In genomic region chr15:99456338-99456962, GRCm38 (mm10) we compare ENCODE assay signal across 8 mouse cellular contexts. TPM values are rescaled to one million over a fixed set of nuclear protein-coding genes. Genes with fewer than 3 reads are reported as not detected.
DNase-seq lines count a peak whose midpoint lies in the region; ATAC-seq and TF ChIP-seq lines count a peak whose summit lies in the region.

No protein-coding gene starts in this region.

- H3K79me2 ChIP-seq in macrophage (ENCODE audit: inconsistent target): peaks cover 36% of the 10 kb centered on the region; the same call in 1 of the 2 replicates

- peak overlapping the region; percentile 81 for H3K9ac ChIP-seq in kidney, postnatal 0 days (ENCODE audit: low read depth, low read length)
- peak overlapping the region; percentile 77 for H3K9ac ChIP-seq in hindbrain, embryonic 11.5 days (ENCODE audit: low read depth, low read length)

- no peak for DNase-seq in kidney, postnatal 0 days (ENCODE audit: low spot score)
- DNase-seq in kidney, adult 18-20 months: no peak
- no peak for DNase-seq in hindbrain, embryonic 11.5 days (ENCODE audit: low spot score)
- no peak for DNase-seq in layer of hippocampus, adult 9-11 months
- no peak for DNase-seq in spleen, postnatal 4 days (ENCODE audit: low spot score in 2 of 2)

- ATAC-seq in kidney, postnatal 0 days (replicated peaks; ENCODE audit: low FRiP score, low read depth): no peak
- ATAC-seq in hindbrain, embryonic 11.5 days (ENCODE audit: low FRiP score): no peak
- ATAC-seq in erythroid progenitor cell, adult 5-6 weeks (replicated peaks; ENCODE audit: low FRiP score, poor library complexity, severe bottlenecking): no peak

- H3K4me1 ChIP-seq in kidney, postnatal 0 days (replicated peaks; ENCODE audit: insufficient read depth, low read length): no peaks in the 10 kb centered on the region; the same call in 1 of the 2 replicates
- no peaks in the 10 kb centered on the region for H3K4me1 ChIP-seq in brown adipose tissue, adult 24 weeks (ENCODE audit: control insufficient read depth, insufficient read depth, insufficient read length, low read length)
- H3K4me1 ChIP-seq in hindbrain, embryonic 11.5 days (replicated peaks; ENCODE audit: control insufficient read depth, insufficient read depth, low read length): peaks cover 2% of the 10 kb centered on the region; the same call in 1 of the 2 replicates

- H3K9me3 ChIP-seq in kidney, postnatal 0 days (replicated peaks; ENCODE audit: low read length): no peaks in the 10 kb centered on the region
- H3K9me3 ChIP-seq in hindbrain, embryonic 11.5 days (ENCODE audit: control insufficient read depth, low read length): no peaks in the 10 kb centered on the region

- peak overlapping the region; percentile 89 for H3K4me3 ChIP-seq in kidney, postnatal 0 days (replicated peaks; ENCODE audit: low read depth, low read length)
- peak overlapping the region; percentile 75 for H3K4me3 ChIP-seq in brown adipose tissue, adult 24 weeks (ENCODE audit: insufficient read depth, low read depth, low read length)
- peak overlapping the region; percentile 89 for H3K4me3 ChIP-seq in hindbrain, embryonic 11.5 days (ENCODE audit: low read depth, low read length)
- H3K4me3 ChIP-seq in macrophage (ENCODE audit: inconsistent target): peak overlapping the region; percentile 45

- peak overlapping the region; percentile 90 for H3K4me2 ChIP-seq in kidney, postnatal 0 days (ENCODE audit: low read length)
- peak overlapping the region; percentile 80 for H3K4me2 ChIP-seq in hindbrain, embryonic 11.5 days (replicated peaks; ENCODE audit: low read depth, low read length)

- H3K36me3 ChIP-seq in kidney, postnatal 0 days (ENCODE audit: insufficient read depth, low read length): no peaks in the 10 kb centered on the region
- H3K36me3 ChIP-seq in hindbrain, embryonic 11.5 days (ENCODE audit: control insufficient read depth, insufficient read depth, low read length): no peaks in the 10 kb centered on the region
- H3K36me3 ChIP-seq in macrophage (ENCODE audit: inconsistent target): no peaks in the 10 kb centered on the region

- 18% methylated on average over 7 of the region's 7 CpGs for WGBS in kidney, postnatal 0 days
- WGBS in hindbrain, embryonic 11.5 days: 20% methylated on average over 7 of the region's 7 CpGs
- WGBS in macrophage (ENCODE audit: missing documents): 14% methylated on average over 7 of the region's 7 CpGs

- H3K27ac ChIP-seq in kidney, postnatal 0 days: peak overlapping the region; percentile 90
- peak overlapping the region; percentile 59 for H3K27ac ChIP-seq in brown adipose tissue, adult 24 weeks (replicated peaks; ENCODE audit: low read depth, low read length)
- peak overlapping the region; percentile 70; the same call in 1 of the 2 replicates for H3K27ac ChIP-seq in hindbrain, embryonic 11.5 days (ENCODE audit: low read depth, low read length)
- peak overlapping the region; percentile 57 for H3K27ac ChIP-seq in macrophage

- no peaks in the 10 kb centered on the region for H3K27me3 ChIP-seq in kidney, postnatal 0 days (ENCODE audit: insufficient read depth, low read length)
- H3K27me3 ChIP-seq in hindbrain, embryonic 11.5 days (ENCODE audit: control insufficient read depth, insufficient read depth, low read length): no peaks in the 10 kb centered on the region

- no peak for TF ChIP-seq CTCF in kidney, postnatal 0 days (IDR thresholded peaks at IDR 0.05; ENCODE audit: low read depth)

RNA-seq across cellular contexts. Expression of gene Nckap5l, which starts 1.1 kb away (rescaled TPM):
- 6.5 and 8.0 TPM in 2 replicates for polyA plus RNA-seq in kidney, postnatal 0 days (2015; fragmentation: Nextera tagmentation; extraction: Ambion mirVana)
- 1.1 and 1.9 TPM in 2 replicates for polyA plus RNA-seq in brown adipose tissue, adult 24 weeks (2012; ENCODE audit: insufficient read depth, insufficient read length, missing spikeins)
- 9.3 and 10.2 TPM in 2 replicates for polyA plus RNA-seq in hindbrain, embryonic 11.5 days (2014; fragmentation: Nextera tagmentation; extraction: Ambion mirVana)
- total RNA-seq in macrophage (2018; cell fraction: chromatin; rRNA removed): 10 to 100 TPM in 17 of 26 experiments, 1 to 10 TPM in 9; 2.2 to 37.5 (median 12.1) TPM
- 10 to 100 TPM in 22 of 26 experiments, 1 to 10 TPM in 4; 6.8 to 33.0 (median 15.3) TPM for total RNA-seq in macrophage (2018; cell fraction: cytosol; rRNA removed)
- 10 to 100 TPM in 20 of 26 experiments, 1 to 10 TPM in 6; 6.2 to 34.5 (median 18.0) TPM for total RNA-seq in macrophage (2018; cell fraction: nucleus; rRNA removed)
- polyA plus RNA-seq in macrophage (2018): 8.4 to 21.0 TPM (median 16.3 TPM) in 3 replicates
- 0.84 TPM in 1 of 2 replicates, not detected in the other for total RNA-seq in erythroid progenitor cell, adult 5-6 weeks (2015; ENCODE audit: low replicate concordance)
- total RNA-seq in erythroid progenitor cell, adult 5-6 weeks (2017; ENCODE audit: low replicate concordance): not detected in 2 replicates

RNA-seq across cellular contexts. Expression of gene Bcdin3d, which starts 18.1 kb away (rescaled TPM):
- 16.1 and 16.3 TPM in 2 replicates for polyA plus RNA-seq in kidney, postnatal 0 days (2015; fragmentation: Nextera tagmentation; extraction: Ambion mirVana)
- 3.3 and 8.0 TPM in 2 replicates for polyA plus RNA-seq in brown adipose tissue, adult 24 weeks (2012; ENCODE audit: insufficient read depth, insufficient read length, missing spikeins)
- 17.1 and 18.1 TPM in 2 replicates for polyA plus RNA-seq in hindbrain, embryonic 11.5 days (2014; fragmentation: Nextera tagmentation; extraction: Ambion mirVana)
- 1 to 10 TPM in 23 of 26 experiments, under 1 TPM in 3; 0.74 to 9.8 (median 4.5) TPM for total RNA-seq in macrophage (2018; cell fraction: chromatin; rRNA removed)
- total RNA-seq in macrophage (2018; cell fraction: cytosol; rRNA removed): 1 to 10 TPM; 1.0 to 8.6 (median 5.4) TPM
- total RNA-seq in macrophage (2018; cell fraction: nucleus; rRNA removed): 10 to 100 TPM in 6 of 26 experiments, 1 to 10 TPM in 19, under 1 TPM in 1; 0.74 to 13.4 (median 4.8) TPM
- 2.9 to 5.5 TPM (median 5.3 TPM) in 3 replicates for polyA plus RNA-seq in macrophage (2018)
- total RNA-seq in erythroid progenitor cell, adult 5-6 weeks (2015; ENCODE audit: low replicate concordance): 1.3 and 1.4 TPM in 2 replicates
- total RNA-seq in erythroid progenitor cell, adult 5-6 weeks (2017; ENCODE audit: low replicate concordance): 0.51 and 1.3 TPM in 2 replicates
